Mouse (Mus musculus): ENCODE measurements around the gene Spx.

DNA sequence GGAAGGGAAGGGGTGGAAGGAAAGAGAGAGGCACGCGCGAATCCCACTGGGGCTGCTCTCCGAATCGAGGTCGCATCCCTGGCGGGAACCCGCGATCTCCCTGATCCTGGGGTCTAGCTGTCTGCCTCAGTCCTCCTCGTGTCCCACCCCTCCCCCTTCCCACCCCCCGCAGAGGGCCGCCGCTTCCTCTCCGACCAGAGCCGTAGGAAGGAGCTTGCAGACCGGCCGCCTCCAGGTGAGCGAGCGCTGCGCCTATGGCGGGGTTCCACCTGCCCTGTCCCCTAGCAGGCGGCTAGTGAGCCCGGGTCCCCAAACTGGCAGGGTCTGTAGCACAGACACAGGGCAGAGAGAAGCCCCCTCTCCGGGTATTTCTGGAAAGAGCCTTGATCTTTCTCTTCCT, 1.4 kb downstream of the Spx start:
- no peak for TF ChIP-seq CTCF (IDR thresholded peaks at IDR 0.05; ENCODE audit: low read depth)
- no peak for TF ChIP-seq EP300 (IDR thresholded peaks at IDR 0.05; ENCODE audit: low read depth)

Data from heart, postnatal 0 days (tissue).